ENCODE assay signal across 8 mouse cellular contexts in the genomic region with DNA sequence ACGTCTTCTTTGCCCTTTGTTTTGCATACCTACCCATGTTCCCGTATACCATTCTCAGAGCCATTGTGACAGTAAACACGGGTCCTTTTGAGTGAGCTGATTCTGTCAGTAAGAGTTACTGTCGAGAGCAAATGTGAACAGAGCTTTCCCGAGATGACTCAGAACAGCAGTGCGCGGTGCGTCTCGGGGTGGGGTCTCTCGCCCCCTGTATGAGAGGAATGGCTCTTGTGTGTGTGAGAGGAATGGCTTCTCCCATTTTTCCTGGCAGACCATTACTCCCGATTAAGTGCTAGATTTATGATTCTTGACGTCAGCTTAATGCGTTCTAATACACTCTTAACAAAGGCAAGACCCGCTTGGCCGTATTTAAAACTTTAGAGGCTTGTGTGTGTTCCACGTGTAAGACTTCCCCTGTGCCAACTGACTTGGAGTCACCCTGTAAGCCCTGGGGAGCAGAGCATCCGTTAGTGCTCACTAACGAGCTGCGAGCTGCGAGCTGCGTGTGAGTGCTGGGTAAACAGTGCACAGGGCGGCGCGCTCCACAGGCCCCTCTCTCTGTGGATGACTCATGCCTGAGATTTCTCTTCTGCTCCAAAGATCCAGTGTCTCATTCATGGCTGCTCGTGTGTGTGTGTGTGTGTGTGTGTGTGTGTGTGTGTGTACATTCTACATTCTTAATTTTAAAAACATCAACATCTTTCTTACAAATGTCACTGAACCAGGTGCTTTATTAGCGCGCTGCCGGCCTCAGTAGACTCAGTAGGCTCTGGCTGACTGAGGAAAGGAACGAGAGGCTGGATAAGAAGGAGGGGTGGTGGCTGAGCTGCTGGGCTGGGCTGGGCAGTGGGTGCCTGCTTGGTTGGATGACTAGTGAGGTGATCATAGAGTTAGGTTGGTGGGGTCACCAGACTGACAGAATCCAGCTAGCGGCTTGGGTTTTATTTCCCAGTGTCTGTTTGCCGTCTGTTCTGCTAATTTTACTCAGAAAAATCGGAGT. TPM values are rescaled to one million over a fixed set of nuclear protein-coding genes. Genes with fewer than 3 reads are reported as not detected.
A peak's percentile ranks its signal among the peaks of the same experiment; 100 is the strongest.
DNase-seq lines count a peak whose midpoint lies in the region; ATAC-seq and TF ChIP-seq lines count a peak whose summit lies in the region.

No protein-coding gene starts in this region.

- H3K27me3 ChIP-seq in cerebellum, adult 2 months (ENCODE audit: control insufficient read depth, insufficient read depth, low read length), result no peaks in the 10 kb centered on the region
- H3K27me3 ChIP-seq in liver, embryonic 12.5 days (replicated peaks), result peaks cover 43% of the 10 kb centered on the region
- H3K27me3 ChIP-seq in hindbrain, embryonic 16.5 days (replicated peaks; ENCODE audit: control insufficient read depth, insufficient read depth, low read length), result no peaks in the 10 kb centered on the region
- H3K27me3 ChIP-seq in neural tube, embryonic 12.5 days (replicated peaks), result no peaks in the 10 kb centered on the region

- H3K4me3 ChIP-seq in cerebellum, adult 2 months (replicated peaks; ENCODE audit: insufficient read depth, low read depth, low read length), result no peak overlapping the region
- H3K4me3 ChIP-seq in liver, embryonic 12.5 days, result no peak overlapping the region
- H3K4me3 ChIP-seq in hindbrain, embryonic 16.5 days (ENCODE audit: low read length), result no peak overlapping the region
- H3K4me3 ChIP-seq in neural tube, embryonic 12.5 days, result no peak overlapping the region

- no peaks in the 10 kb centered on the region for H3K4me1 ChIP-seq in cerebellum, adult 2 months (ENCODE audit: control insufficient read depth, insufficient read depth, low read length)
- H3K4me1 ChIP-seq in liver, embryonic 12.5 days, result no peaks in the 10 kb centered on the region
- no peaks in the 10 kb centered on the region; the same call in 1 of the 2 replicates for H3K4me1 ChIP-seq in hindbrain, embryonic 16.5 days (ENCODE audit: control insufficient read depth, insufficient read depth, low read depth, low read length)
- peaks cover 37% of the 10 kb centered on the region for H3K4me1 ChIP-seq in neural tube, embryonic 12.5 days

- no peak for TF ChIP-seq POLR2A in cerebellum, adult 2 months (IDR thresholded peaks at IDR 0.05; ENCODE audit: borderline replicate concordance, insufficient read depth, low read length)

- DNase-seq in cerebellum, adult 2 months, result peak; percentile 16 to 22
- DNase-seq in cerebellum, adult 11-12 months, result no peak
- no peak for DNase-seq in liver
- DNase-seq in c-Kit-positive CD71-positive TER-119-positive erythroid progenitor cells, embryonic 14.5 days (ENCODE audit: low spot score), result no peak
- no peak for DNase-seq in ovary, postnatal 10 days (ENCODE audit: low spot score)

- no peaks in the 10 kb centered on the region for H3K36me3 ChIP-seq in liver, embryonic 12.5 days
- no peaks in the 10 kb centered on the region for H3K36me3 ChIP-seq in hindbrain, embryonic 16.5 days (ENCODE audit: control insufficient read depth, insufficient read depth, low read length)
- H3K36me3 ChIP-seq in neural tube, embryonic 12.5 days, result no peaks in the 10 kb centered on the region

- H3K27ac ChIP-seq in cerebellum, adult 2 months (ENCODE audit: insufficient read depth, low read length), result no peak overlapping the region
- H3K27ac ChIP-seq in liver, embryonic 12.5 days, result 0 out of 2 replicates have a peak overlapping the region, but pooled peaks have one; percentile 9
- H3K27ac ChIP-seq in hindbrain, embryonic 16.5 days (ENCODE audit: low read depth, low read length), result no peak overlapping the region
- H3K27ac ChIP-seq in neural tube, embryonic 12.5 days, result no peak overlapping the region

- H3K9me3 ChIP-seq in liver, embryonic 12.5 days (replicated peaks), result no peaks in the 10 kb centered on the region
- H3K9me3 ChIP-seq in hindbrain, embryonic 16.5 days (ENCODE audit: control insufficient read depth, low read length), result no peaks in the 10 kb centered on the region
- H3K9me3 ChIP-seq in neural tube, embryonic 12.5 days, result no peaks in the 10 kb centered on the region

- no peak overlapping the region for H3K4me2 ChIP-seq in liver, embryonic 12.5 days
- H3K4me2 ChIP-seq in hindbrain, embryonic 16.5 days (ENCODE audit: low read length), result no peak overlapping the region
- H3K4me2 ChIP-seq in neural tube, embryonic 12.5 days (replicated peaks), result peak overlapping the region; percentile 32

- no peak for TF ChIP-seq CTCF in cerebellum, adult 2 months (IDR thresholded peaks at IDR 0.05; ENCODE audit: borderline replicate concordance, insufficient read depth, low read depth, low read length)

- ATAC-seq in liver, embryonic 12.5 days, result no peak
- ATAC-seq in hindbrain, embryonic 16.5 days, result peak; percentile 46; the same call in 1 of the 2 replicates
- ATAC-seq in neural tube, embryonic 12.5 days (ENCODE audit: low FRiP score, low read depth), result peak; percentile 72

- no peak overlapping the region for H3K9ac ChIP-seq in liver, embryonic 12.5 days
- H3K9ac ChIP-seq in hindbrain, embryonic 16.5 days (ENCODE audit: low read depth, low read length), result no peak overlapping the region
- no peak overlapping the region for H3K9ac ChIP-seq in neural tube, embryonic 12.5 days

- WGBS in cerebellum, adult 2 months, result 67% methylated on average over 32 of the region's 32 CpGs
- WGBS in liver, embryonic 12.5 days (ENCODE audit: insufficient replicate concordance), result 60% methylated on average over 32 of the region's 32 CpGs
- 56% methylated on average over 32 of the region's 32 CpGs for WGBS in hindbrain, embryonic 16.5 days
- WGBS in neural tube, embryonic 12.5 days, result 34% methylated on average over 32 of the region's 32 CpGs

RNA-seq across cellular contexts. Expression of gene Slc4a8, which starts 15.8 kb away (rescaled TPM):
- 30.1 and 31.2 TPM in 2 replicates for polyA plus RNA-seq in cerebellum, adult 2 months (2012; rRNA removed)
- polyA plus RNA-seq in liver, embryonic 12.5 days (2016; fragmentation: Nextera tagmentation; extraction: Ambion mirVana), result 0.47 and 0.70 TPM in 2 replicates
- 24.7 and 27.9 TPM in 2 replicates for polyA plus RNA-seq in hindbrain, embryonic 16.5 days (2015; fragmentation: Nextera tagmentation; extraction: Ambion mirVana)
- 15.8 and 16.8 TPM in 2 replicates for polyA plus RNA-seq in neural tube, embryonic 12.5 days (2016; fragmentation: Nextera tagmentation; extraction: Ambion mirVana)

RNA-seq across cellular contexts. Expression of gene Galnt6, which starts 48.1 kb away (rescaled TPM):
- 9.0 and 13.1 TPM in 2 replicates for polyA plus RNA-seq in cerebellum, adult 2 months (2012; rRNA removed)
- 0.96 and 1.3 TPM in 2 replicates for polyA plus RNA-seq in liver, embryonic 12.5 days (2016; fragmentation: Nextera tagmentation; extraction: Ambion mirVana)
- polyA plus RNA-seq in hindbrain, embryonic 16.5 days (2015; fragmentation: Nextera tagmentation; extraction: Ambion mirVana), result 0.17 and 0.30 TPM in 2 replicates
- 0.15 and 0.37 TPM in 2 replicates for polyA plus RNA-seq in neural tube, embryonic 12.5 days (2016; fragmentation: Nextera tagmentation; extraction: Ambion mirVana)

Comparison
In these comparisons a context has a peak if more than half of its experiments do, and no peak if none do; other contexts are left out.
1. DNase-seq: peak in cerebellum, adult 2 months (2 of 2); none in cerebellum, adult 11-12 months (single experiment), liver (single experiment), c-Kit-positive CD71-positive TER-119-positive erythroid progenitor cells, embryonic 14.5 days (single experiment) and ovary, postnatal 10 days (single experiment).